Mouse (Mus musculus) lung, postnatal 4 days (tissue): ENCODE data around the gene Sema3b.
A peak's percentile ranks its signal among the peaks of the same experiment; 100 is the strongest.

Source experiments
- DNase-seq, 2 experiments: peaks; one replicate each; pipeline ENCODE4 v3.0.0; 2021

Sema3b gene

GRCm38 (mm10) chr9:107611456-107612190 is 2.6 kb upstream of the Sema3b start:
- DNase-seq = peak in 1 of 2 experiments; percentile 30

GRCm38 (mm10) chr9:107609433-107609830 is 403 bp upstream of the Sema3b start:
- no peak for DNase-seq

- peak; percentile 52 to 77 for DNase-seq
These were observed 1.3 kb downstream of the Sema3b start for GRCm38 (mm10) chr9:107607653-107608245.

GRCm38 (mm10) chr9:107607036-107607435 is 2.0 kb downstream of the Sema3b start:
- no peak for DNase-seq

GRCm38 (mm10) chr9:107606591-107606990 is 2.4 kb downstream of the Sema3b start:
- DNase-seq = peak; percentile 54 to 67

GRCm38 (mm10) chr9:107605041-107605661 is 3.9 kb downstream of the Sema3b start:
- DNase-seq = peak; percentile 74 to 80

GRCm38 (mm10) chr9:107603251-107603650 is 5.8 kb downstream of the Sema3b start:
- no peak for DNase-seq

- peak; percentile 90 to 95 for DNase-seq
These were observed 6.9 kb downstream of the Sema3b start for GRCm38 (mm10) chr9:107602068-107602648.

GRCm38 (mm10) chr9:107601275-107601674 is 7.8 kb downstream of the Sema3b start:
- DNase-seq = no peak

GRCm38 (mm10) chr9:107600745-107601144 is 8.3 kb downstream of the Sema3b start:
- peak in 1 of 2 experiments; percentile 47 for DNase-seq

GRCm38 (mm10) chr9:107599842-107600241 is 9.2 kb downstream of the Sema3b start:
- no peak for DNase-seq

- DNase-seq = no peak
These were observed 9.6 kb downstream of the Sema3b start for GRCm38 (mm10) chr9:107599433-107599832.

- DNase-seq = no peak
These were observed 10.6 kb downstream of the Sema3b start for GRCm38 (mm10) chr9:107598385-107598784.

- no peak for DNase-seq
These were observed 12.1 kb downstream of the Sema3b start for GRCm38 (mm10) chr9:107596619-107597569.

- DNase-seq = no peak
These were observed 14.6 kb downstream of the Sema3b start for GRCm38 (mm10) chr9:107594281-107595062.

- no peak for DNase-seq
These were observed 15.7 kb downstream of the Sema3b start for GRCm38 (mm10) chr9:107593101-107593976.

GRCm38 (mm10) chr9:107590773-107591060 is 18.3 kb downstream of the Sema3b start:
- DNase-seq = peak in 1 of 2 experiments; percentile 50

GRCm38 (mm10) chr9:107590058-107590772 is 18.8 kb downstream of the Sema3b start:
- peak; percentile 78 to 90 for DNase-seq

- DNase-seq = peak; percentile 59 to 62
These were observed 21.0 kb downstream of the Sema3b start for GRCm38 (mm10) chr9:107587833-107588639.
